Mouse (Mus musculus) G1E (cell line): Measurements from ENCODE around the gene Ktn1.

Experiments used
- CTCF ChIP-seq: IDR thresholded peaks from 2 replicates; pipeline ENCODE4 v1.5.1; 2012; ENCODE audit warnings: low read depth, low read length, inconsistent platforms, mixed read lengths
- POLR2AphosphoS5 ChIP-seq: IDR thresholded peaks from 2 replicates; pipeline ENCODE4 v1.6.1; 2012; ENCODE audit warnings: low read depth, low read length, inconsistent platforms; ENCODE audit not compliant: insufficient replicate concordance

DNA sequence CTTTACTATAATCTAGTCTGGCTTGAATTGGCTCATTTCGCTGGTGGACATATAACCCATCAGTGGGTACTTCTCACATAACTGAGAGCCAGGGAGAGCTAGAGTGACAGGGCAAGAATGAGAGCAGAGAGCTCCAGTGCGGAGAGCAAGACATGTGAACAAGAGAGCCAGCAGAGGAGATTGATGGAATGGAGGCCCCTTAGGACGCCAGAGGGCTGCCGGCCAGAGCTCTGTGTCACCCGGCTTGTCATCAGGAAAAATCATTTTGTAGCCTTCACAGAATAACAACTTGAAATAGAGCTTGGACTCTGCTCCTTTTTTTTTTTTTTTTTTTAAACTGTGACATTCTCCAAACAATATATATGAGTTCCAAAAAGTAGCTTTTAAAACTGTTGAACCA is 2.0 kb upstream of the Ktn1 start:
- TF ChIP-seq CTCF (no peak), POLR2AphosphoS5 (no peak)
